Mouse (Mus musculus) spleen, adult 18-20 months (tissue): ENCODE results near the gene Lamb3.
A peak's percentile ranks its signal among the peaks of the same experiment; 100 is the strongest.

Experiments used
- DNase-seq, 2 experiments: peaks; one replicate each; pipeline ENCODE4 v3.0.0; 2022; ENCODE audit warnings: mixed read lengths in 2 of 2

Gene Lamb3

DNA sequence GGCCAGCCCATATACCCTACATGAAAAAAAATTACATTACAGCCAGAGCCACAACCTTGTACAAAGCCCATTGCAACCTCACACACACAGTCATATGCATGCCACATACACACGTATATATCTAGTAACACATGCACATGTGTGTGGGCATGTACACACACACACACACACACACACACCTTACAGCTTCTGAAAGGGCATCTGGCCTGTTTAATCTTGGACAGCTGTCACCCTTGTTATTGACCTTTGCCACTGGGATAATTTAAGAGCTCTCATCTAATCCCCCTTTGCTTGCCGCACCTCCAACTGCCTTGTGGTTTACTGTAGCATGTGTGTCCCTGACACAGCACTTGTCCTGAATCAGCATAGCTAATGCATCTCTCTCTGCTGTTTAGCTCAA, 3.7 kb upstream of the Lamb3 start:
- DNase-seq, result no peak

- DNase-seq, result no peak
Measured at GRCm38 (mm10) chr1:193205431-193205830, 2.1 kb upstream of the Lamb3 start.

- peak; percentile 66 to 81 for DNase-seq
Measured at GRCm38 (mm10) chr1:193208178-193208577, 679 bp downstream of the Lamb3 start.

- no peak for DNase-seq
Measured at GRCm38 (mm10) chr1:193211371-193211770, 3.9 kb downstream of the Lamb3 start.

- DNase-seq, result no peak
Measured at GRCm38 (mm10) chr1:193214053-193214452, 6.6 kb downstream of the Lamb3 start.

DNA sequence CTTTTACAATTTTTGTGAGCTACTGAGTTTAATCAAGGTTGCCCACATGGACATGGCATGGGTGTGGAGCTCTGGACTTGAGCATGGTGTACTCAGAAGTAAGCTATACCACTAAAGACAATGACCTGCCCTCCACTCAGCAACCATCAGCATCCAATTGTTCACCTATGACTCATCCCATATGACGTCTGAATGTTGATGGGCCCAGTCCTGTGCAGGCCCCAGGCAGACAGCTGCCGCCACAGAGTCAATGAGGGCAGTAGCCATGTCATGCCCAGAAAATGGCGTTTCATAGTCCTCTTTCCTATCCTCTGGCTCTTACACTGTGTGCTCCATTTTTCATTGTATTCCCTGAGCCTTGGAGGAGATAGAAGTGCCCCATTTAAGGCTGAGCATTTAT, 8.5 kb downstream of the Lamb3 start:
- DNase-seq, result no peak

DNA sequence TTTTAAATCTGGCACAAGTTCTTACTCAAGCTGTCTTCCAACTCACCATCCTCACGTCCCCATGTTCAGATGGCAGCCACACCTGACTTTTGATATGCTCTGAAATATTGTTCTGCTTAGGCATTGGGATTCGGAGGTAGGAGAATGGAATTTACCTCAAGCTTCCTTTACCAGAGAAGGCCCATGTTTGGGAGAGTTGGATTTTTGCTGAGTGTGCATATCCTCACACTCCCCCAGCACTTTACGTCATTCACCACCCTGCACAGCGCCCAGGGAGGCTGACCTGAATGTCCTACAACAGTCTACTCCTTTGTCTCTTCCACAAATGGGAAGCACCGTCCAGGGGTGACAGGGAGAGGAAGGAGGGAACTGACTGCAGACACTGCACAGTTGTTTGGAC, 12.9 kb downstream of the Lamb3 start:
- DNase-seq, result no peak

GRCm38 (mm10) chr1:193225531-193225930, 18.0 kb downstream of the Lamb3 start:
- DNase-seq, result no peak

DNA sequence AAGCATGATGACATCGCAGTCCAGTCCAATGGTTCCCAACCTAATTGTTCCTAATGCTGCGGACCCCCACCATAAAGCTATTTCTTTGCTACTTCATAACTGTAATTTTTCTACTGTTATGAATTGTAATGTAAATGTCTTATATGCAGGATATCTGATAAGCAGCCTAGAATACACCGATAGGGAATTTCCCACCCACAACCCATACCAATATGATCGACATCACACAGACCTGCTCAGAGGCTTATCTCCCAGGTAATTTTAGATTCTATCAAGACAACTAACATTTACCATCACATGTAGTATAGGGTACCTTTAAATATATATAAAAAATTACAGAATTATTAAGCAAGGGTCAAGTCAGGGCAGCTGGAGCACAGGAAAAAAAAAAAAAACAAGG, 18.6 kb downstream of the Lamb3 start:
- DNase-seq, result no peak

DNA sequence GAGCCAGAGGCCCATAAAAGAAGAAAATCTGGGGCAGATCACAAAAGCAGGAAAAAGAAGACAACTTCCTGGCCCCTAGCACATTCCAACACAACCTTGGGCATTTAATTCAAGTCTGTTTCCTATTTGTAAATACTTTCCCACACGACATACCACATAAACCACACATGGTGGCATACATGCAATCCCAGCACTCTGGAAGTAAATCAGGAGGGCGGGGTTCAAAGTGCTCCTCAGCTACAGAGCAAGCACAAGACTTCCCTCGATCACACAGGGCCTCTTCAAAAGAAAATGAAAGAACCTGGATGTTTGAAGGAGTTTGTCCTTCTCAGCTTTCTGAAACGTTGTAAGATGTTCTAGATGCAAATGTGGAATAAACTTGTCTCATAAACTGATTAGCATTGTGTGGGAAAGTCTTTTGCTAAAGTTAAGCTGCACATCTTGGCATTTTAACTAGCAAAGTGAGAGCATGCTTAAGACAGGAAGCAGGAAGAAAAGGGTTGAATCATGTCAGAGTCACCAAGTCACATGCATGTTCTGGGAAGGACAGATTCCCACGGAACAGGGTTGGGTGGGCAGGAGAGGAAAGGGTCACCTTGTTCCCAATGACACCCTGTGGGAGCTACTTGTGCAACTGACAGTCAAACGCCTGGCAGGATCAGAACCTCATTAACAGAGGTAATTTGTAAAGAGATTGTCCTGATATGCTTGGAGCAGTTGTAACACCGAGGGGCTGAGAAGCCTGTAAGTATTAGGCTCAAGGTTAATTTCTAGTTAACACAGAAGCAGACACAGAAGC, 19.4 kb downstream of the Lamb3 start:
- no peak for DNase-seq

GRCm38 (mm10) chr1:193227537-193227936, 20.0 kb downstream of the Lamb3 start:
- DNase-seq, result no peak

DNA sequence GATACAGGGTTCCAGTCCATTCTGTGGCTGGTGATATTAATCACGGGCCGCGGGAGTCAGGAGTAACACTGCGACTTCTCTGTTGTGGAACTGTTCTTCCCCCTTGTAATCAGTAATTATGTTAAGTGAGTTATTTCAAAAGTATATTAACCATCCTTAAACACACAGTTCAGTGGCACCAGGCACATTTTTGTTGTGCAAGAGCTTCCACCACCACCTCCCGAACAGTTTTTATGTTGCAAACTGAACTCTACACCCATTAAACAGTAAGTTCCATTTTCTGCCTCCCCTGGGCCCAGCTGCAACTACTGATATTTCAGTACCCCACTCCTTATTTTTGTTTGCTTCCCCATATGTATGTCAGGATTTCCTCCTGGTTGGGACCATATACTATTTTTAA, 22.1 kb downstream of the Lamb3 start:
- no peak for DNase-seq

DNA sequence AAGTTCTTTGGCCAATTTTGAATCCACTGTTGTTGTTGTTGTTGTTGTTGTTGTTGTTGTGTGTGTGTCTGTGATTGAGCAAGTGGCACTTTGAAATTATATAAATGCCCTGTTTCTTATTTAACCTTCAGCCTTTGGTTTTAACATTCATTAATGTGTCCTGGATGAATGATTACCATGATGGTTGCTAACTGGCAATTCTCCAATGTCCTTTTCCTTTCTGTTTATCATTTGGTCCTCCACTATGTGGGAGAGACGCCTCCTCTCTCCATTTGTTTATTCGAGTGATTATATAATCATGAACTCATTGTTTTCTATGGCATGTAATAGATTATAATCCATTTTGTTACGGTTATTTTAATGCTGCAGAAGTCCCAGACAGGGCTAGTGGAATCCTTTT, 23.0 kb downstream of the Lamb3 start:
- DNase-seq, result no peak

DNA sequence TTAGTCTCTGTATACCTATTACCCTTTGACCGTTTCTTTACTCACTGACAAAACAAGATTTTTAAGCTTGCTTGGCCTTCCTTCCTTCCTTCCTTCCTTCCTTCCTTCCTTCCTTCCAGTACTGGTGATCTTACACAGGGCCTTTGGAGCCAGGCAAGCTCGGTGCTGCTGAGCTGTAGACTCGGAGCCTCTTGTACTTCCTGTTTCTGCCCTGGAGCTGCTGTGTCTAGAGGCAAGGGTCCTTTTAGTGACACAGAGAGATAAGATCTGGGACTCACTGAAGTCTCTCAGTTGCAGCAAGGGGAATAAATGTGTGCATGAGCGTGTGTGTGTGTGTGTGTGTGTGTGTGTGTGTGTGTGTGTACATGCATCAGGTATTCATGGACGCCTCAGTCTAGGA, 23.4 kb downstream of the Lamb3 start:
- no peak for DNase-seq

- no peak for DNase-seq
Measured at GRCm38 (mm10) chr1:193232732-193233131, 25.2 kb downstream of the Lamb3 start.

DNA sequence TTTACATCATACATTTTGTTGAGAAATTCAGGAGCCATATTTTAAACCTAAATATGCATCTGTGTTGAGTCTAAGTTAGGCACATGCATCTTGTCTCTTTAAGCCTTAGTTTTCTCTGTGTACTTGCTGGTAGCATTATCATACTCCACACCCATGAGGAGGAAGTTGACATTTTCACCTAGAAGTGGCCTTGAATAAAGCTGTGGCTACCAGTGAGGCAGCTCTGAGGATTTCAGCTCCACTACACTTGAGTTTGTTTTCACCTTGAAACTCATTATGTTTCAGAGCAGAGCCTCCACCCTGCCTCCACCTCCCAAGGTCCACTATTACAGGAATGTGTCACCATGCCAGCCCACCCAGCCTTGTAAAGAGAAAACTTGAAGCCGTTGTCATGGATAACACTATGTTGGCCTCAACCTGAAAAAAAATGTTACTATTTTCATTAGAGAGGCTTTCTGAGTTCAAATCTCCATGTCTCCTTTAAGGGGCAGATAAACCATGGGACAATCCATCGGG, 26.7 kb downstream of the Lamb3 start:
- peak; percentile 13 to 41 for DNase-seq

DNA sequence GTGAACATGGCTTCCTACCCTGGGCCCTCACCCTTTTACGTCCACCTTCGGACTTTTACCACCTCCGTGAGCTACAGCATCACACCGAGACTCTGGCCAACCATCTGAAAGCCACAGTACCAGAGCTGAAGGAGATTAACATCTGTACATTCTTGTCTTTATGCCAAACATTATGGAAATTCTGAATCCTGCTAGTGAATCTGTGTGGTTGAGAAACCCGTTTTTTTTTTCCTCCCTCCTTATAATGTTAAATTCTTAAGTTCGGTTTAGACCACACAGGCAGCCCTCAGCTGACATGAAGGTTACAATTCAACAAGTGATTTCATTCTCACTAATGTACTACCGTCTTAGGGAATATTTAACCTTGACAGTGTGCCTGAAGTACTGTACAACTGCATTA, 27.4 kb downstream of the Lamb3 start:
- DNase-seq, result no peak

- DNase-seq, result no peak
Measured at GRCm38 (mm10) chr1:193238426-193238825, 30.9 kb downstream of the Lamb3 start.

DNA sequence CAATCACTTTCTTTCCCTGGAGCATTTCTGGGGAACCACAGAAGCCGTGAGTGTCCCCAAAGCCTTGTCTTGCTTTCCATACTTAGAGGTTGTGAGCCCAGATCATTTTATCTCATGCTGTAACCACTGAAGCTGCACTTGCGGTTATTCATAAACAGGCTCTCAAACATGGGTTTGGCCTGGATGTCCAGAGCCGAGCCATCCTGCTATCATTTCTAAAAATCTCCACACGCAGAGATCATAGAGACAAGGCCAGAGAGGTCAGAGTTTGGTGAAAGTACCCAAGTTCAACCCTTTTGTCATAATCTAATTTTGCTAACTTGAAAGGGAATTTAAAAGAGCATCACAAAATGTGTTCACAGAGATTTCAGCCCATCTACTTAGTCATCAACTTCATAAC, 33.9 kb downstream of the Lamb3 start:
- DNase-seq, result no peak

DNA sequence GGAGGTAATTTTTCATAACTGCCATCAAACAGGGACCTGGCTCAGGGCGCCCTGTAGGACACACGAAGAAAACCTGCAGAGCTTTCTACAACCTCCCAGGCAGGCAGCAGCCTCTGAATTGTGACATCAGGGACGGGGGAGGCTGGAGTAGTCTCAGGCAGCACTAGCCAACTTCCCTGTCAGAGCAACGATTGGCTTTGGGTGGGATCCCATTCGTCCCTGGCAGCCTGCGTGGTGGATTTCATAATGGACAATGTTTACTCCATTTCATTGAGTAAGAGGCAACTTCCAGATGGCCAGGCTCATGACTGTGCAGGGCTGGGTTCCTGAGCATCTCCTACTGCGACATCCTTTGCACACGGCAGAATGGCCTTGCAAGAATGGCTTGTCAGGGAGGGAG, 34.7 kb downstream of the Lamb3 start:
- DNase-seq, result peak in 1 of 2 experiments; percentile 16

DNA sequence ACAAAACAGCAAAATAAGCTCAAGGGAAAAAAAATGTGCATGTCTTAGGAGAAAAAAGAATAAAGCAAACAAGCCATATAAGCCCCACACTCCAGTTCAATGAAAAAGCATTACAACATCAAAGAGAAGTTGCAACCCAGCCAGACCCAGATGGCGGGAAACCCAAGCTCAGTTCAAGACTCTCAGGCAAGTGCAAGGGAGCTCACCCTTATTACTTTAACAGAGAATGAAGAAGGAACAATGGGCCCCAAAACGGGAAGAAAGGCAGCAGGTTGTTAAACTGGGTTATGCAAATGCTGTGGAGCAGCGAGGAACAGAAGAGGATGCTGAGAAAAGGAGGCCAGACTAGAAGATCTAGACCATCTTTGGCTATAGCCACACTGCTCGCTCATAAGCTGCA, 35.4 kb downstream of the Lamb3 start:
- peak; percentile 20 to 42 for DNase-seq

GRCm38 (mm10) chr1:193243571-193244193, 36.2 kb downstream of the Lamb3 start:
- no peak for DNase-seq

DNA sequence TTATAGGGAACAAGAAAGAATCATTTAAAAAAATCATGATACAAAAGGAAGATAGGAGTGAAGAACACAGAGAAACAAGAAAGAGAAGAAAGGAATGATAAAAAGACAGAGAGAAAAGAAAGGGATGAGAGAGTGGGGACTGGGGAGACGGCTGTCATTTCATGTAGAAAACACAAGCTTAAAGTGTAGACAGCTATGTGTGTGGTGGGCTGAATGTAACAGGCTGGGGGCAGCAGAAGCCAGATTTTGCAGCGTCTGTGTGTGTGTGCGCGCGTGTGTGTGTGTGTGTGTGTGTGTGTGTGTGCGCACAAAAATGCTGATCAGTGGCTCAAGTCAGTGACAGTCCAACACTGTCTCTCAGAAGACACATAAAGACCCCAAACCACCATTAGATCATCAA, 36.7 kb downstream of the Lamb3 start:
- no peak for DNase-seq

- DNase-seq, result no peak
Measured at GRCm38 (mm10) chr1:193250026-193250425, 42.5 kb downstream of the Lamb3 start.
